10 mouse cellular contexts compared by ENCODE assay signal in genomic region chr9:22066433-22066832, GRCm38 (mm10). TPM values are rescaled to one million over a fixed set of nuclear protein-coding genes. Genes with fewer than 3 reads are reported as not detected.
DNase-seq lines count a peak whose midpoint lies in the region; ATAC-seq and TF ChIP-seq lines count a peak whose summit lies in the region.
"Had no signal": no experiment of that assay in that cellular context is flagged by ENCODE, and none has a peak within 500 bp of the region (broad histone marks: within the 10 kb centered on the region; RNA-seq: fewer than 3 reads in every experiment).

No protein-coding gene starts in this region.

- peak; percentile 80 for TF ChIP-seq CTCF in hindbrain, postnatal 0 days (IDR thresholded peaks at IDR 0.05; ENCODE audit: low read depth)
- TF ChIP-seq CTCF in spleen, adult 2 months (IDR thresholded peaks at IDR 0.05; ENCODE audit: extremely low read depth, insufficient read depth, insufficient read length, insufficient replicate concordance) = peak; percentile 85; the same call in 1 of the 2 replicates

- peaks cover 5% of the 10 kb centered on the region for H3K4me1 ChIP-seq in hindbrain, postnatal 0 days (ENCODE audit: insufficient read depth, low read length)
- peaks cover 8% of the 10 kb centered on the region for H3K4me1 ChIP-seq in hindbrain, embryonic 14.5 days (replicated peaks; ENCODE audit: control insufficient read depth, insufficient read depth, low read length)
- H3K4me1 ChIP-seq in spleen, adult 2 months (ENCODE audit: control insufficient read depth, insufficient read depth, insufficient read length) = no peaks in the 10 kb centered on the region

- ATAC-seq in hindbrain, postnatal 0 days = no peak
- ATAC-seq in hindbrain, embryonic 14.5 days (ENCODE audit: low FRiP score) = no peak
- no peak for ATAC-seq in activated CD4-positive, CD25-positive, alpha-beta regulatory T cell, adult 4 months

- peaks cover 35% of the 10 kb centered on the region for H3K36me3 ChIP-seq in hindbrain, postnatal 0 days (ENCODE audit: insufficient read depth, low read length)
- H3K36me3 ChIP-seq in hindbrain, embryonic 14.5 days (replicated peaks; ENCODE audit: control insufficient read depth, insufficient read depth) = peaks cover 67% of the 10 kb centered on the region
- H3K36me3 ChIP-seq in spleen, adult 2 months (ENCODE audit: control insufficient read depth, insufficient read depth, low read length) = peaks cover 13% of the 10 kb centered on the region

- H3K27ac ChIP-seq in hindbrain, postnatal 0 days = no peak overlapping the region
- H3K27ac ChIP-seq in hindbrain, embryonic 14.5 days = no peak overlapping the region
- H3K27ac ChIP-seq in spleen, adult 2 months (ENCODE audit: insufficient read depth, low read length) = no peak overlapping the region

- no peaks in the 10 kb centered on the region for H3K9me3 ChIP-seq in hindbrain, postnatal 0 days (ENCODE audit: low read length)
- H3K9me3 ChIP-seq in hindbrain, embryonic 14.5 days (ENCODE audit: control insufficient read depth, low read length) = no peaks in the 10 kb centered on the region

- WGBS in hindbrain, postnatal 0 days = 61% methylated on average over 3 of the region's 3 CpGs
- WGBS in hindbrain, embryonic 14.5 days = 92% methylated on average over 3 of the region's 3 CpGs
- 85% methylated on average over 3 of the region's 3 CpGs for WGBS in spleen, adult 2 months

- no peak overlapping the region for H3K4me3 ChIP-seq in hindbrain, postnatal 0 days (ENCODE audit: low read length)
- H3K4me3 ChIP-seq in hindbrain, embryonic 14.5 days (replicated peaks; ENCODE audit: low read length) = no peak overlapping the region
- H3K4me3 ChIP-seq in spleen, adult 2 months (ENCODE audit: extremely low read depth, insufficient read depth, insufficient read length) = no peak overlapping the region

- no peak overlapping the region for H3K9ac ChIP-seq in hindbrain, postnatal 0 days (replicated peaks; ENCODE audit: low read length)
- no peak overlapping the region for H3K9ac ChIP-seq in hindbrain, embryonic 14.5 days

- no peak overlapping the region for H3K4me2 ChIP-seq in hindbrain, postnatal 0 days (ENCODE audit: low read depth, low read length)
- no peak overlapping the region for H3K4me2 ChIP-seq in hindbrain, embryonic 14.5 days (replicated peaks)

- peak; percentile 43 for DNase-seq in hindbrain, postnatal 0 days (ENCODE audit: low spot score)
- no peak for DNase-seq in hindbrain, embryonic 14.5 days (ENCODE audit: low spot score)
- DNase-seq in 3T3-L1 (ENCODE audit: low read depth, low spot score) (peak; percentile 69), ES-CJ7 (ENCODE audit: low read depth, low spot score) (peak; percentile 53)
- DNase-seq in cerebellum, adult 9-10 months = peak; percentile 73
- peak; percentile 82 to 85 for DNase-seq in kidney, postnatal 4 days
- peak; percentile 23 to 64 for DNase-seq in spleen, adult 2 months (ENCODE audit: low read depth in 1 of 2, low spot score in 2 of 2)

- no peak for TF ChIP-seq POLR2A in spleen, adult 2 months (IDR thresholded peaks at IDR 0.05; ENCODE audit: low read depth, low read length)

- H3K27me3 ChIP-seq in hindbrain, postnatal 0 days (ENCODE audit: insufficient read depth, low read length) = no peaks in the 10 kb centered on the region
- H3K27me3 ChIP-seq in hindbrain, embryonic 14.5 days (ENCODE audit: control insufficient read depth, insufficient read depth, low read length) = no peaks in the 10 kb centered on the region
- H3K27me3 ChIP-seq in spleen, adult 2 months (ENCODE audit: control insufficient read depth, insufficient read depth, low read length) = no peaks in the 10 kb centered on the region

RNA-seq across cellular contexts. Expression of gene Gm49318, which starts 4.6 kb away (rescaled TPM):
- not detected in 2 replicates for total RNA-seq in hindbrain, postnatal 0 days (2014; rRNA removed)
- polyA plus RNA-seq in hindbrain, postnatal 0 days (2015; fragmentation: Nextera tagmentation; extraction: Ambion mirVana) = not detected in 2 replicates
- polyA plus RNA-seq in hindbrain, embryonic 14.5 days (2014; fragmentation: Nextera tagmentation; extraction: Ambion mirVana) = not detected in 2 replicates
- polyA plus RNA-seq in spleen, adult 2 months (2012; rRNA removed) = not detected in 2 replicates
- not detected for polyA plus RNA-seq in activated CD4-positive, CD25-positive, alpha-beta regulatory T cell, adult 4 months (2017; shearing (Covaris generic))
- polyA plus RNA-seq: embryonic facial prominence, embryonic 14.5 days; stomach, embryonic 14.5 days had no signal

RNA-seq across cellular contexts. Expression of gene Zfp653, which starts 4.7 kb away (rescaled TPM):
- total RNA-seq in hindbrain, postnatal 0 days (2014; rRNA removed) = 28.8 and 30.0 TPM in 2 replicates
- 12.8 and 13.2 TPM in 2 replicates for polyA plus RNA-seq in hindbrain, postnatal 0 days (2015; fragmentation: Nextera tagmentation; extraction: Ambion mirVana)
- polyA plus RNA-seq in hindbrain, embryonic 14.5 days (2014; fragmentation: Nextera tagmentation; extraction: Ambion mirVana) = 12.4 and 13.3 TPM in 2 replicates
- 21.6 and 28.1 TPM in 2 replicates for polyA plus RNA-seq in spleen, adult 2 months (2012; rRNA removed)
- polyA plus RNA-seq in activated CD4-positive, CD25-positive, alpha-beta regulatory T cell, adult 4 months (2017; shearing (Covaris generic)) = 1 to 10 TPM; 3.3 to 4.0 TPM

RNA-seq across cellular contexts. Expression of gene Elavl3, which starts 14.6 kb away (rescaled TPM):
- total RNA-seq in hindbrain, postnatal 0 days (2014; rRNA removed) = 192 and 204 TPM in 2 replicates
- polyA plus RNA-seq in hindbrain, postnatal 0 days (2015; fragmentation: Nextera tagmentation; extraction: Ambion mirVana) = 69.9 and 71.7 TPM in 2 replicates
- 129 and 130 TPM in 2 replicates for polyA plus RNA-seq in hindbrain, embryonic 14.5 days (2014; fragmentation: Nextera tagmentation; extraction: Ambion mirVana)
- polyA plus RNA-seq in spleen, adult 2 months (2012; rRNA removed) = not detected in 2 replicates
- not detected for polyA plus RNA-seq in activated CD4-positive, CD25-positive, alpha-beta regulatory T cell, adult 4 months (2017; shearing (Covaris generic))

RNA-seq across cellular contexts. Expression of gene Ecsit, which starts 18.8 kb away (rescaled TPM):
- total RNA-seq in hindbrain, postnatal 0 days (2014; rRNA removed) = 59.9 and 68.8 TPM in 2 replicates
- polyA plus RNA-seq in hindbrain, postnatal 0 days (2015; fragmentation: Nextera tagmentation; extraction: Ambion mirVana) = 51.0 and 56.0 TPM in 2 replicates
- 49.3 and 54.4 TPM in 2 replicates for polyA plus RNA-seq in hindbrain, embryonic 14.5 days (2014; fragmentation: Nextera tagmentation; extraction: Ambion mirVana)
- polyA plus RNA-seq in spleen, adult 2 months (2012; rRNA removed) = 21.8 and 30.1 TPM in 2 replicates
- 10 to 100 TPM; 31.0 to 31.1 TPM for polyA plus RNA-seq in activated CD4-positive, CD25-positive, alpha-beta regulatory T cell, adult 4 months (2017; shearing (Covaris generic))

RNA-seq across cellular contexts. Expression of gene Cnn1, which starts 32.6 kb away (rescaled TPM):
- total RNA-seq in hindbrain, postnatal 0 days (2014; rRNA removed) = 0.40 and 0.52 TPM in 2 replicates
- 0.66 and 1.1 TPM in 2 replicates for polyA plus RNA-seq in hindbrain, postnatal 0 days (2015; fragmentation: Nextera tagmentation; extraction: Ambion mirVana)
- 1.0 and 1.1 TPM in 2 replicates for polyA plus RNA-seq in hindbrain, embryonic 14.5 days (2014; fragmentation: Nextera tagmentation; extraction: Ambion mirVana)
- polyA plus RNA-seq in spleen, adult 2 months (2012; rRNA removed) = 7.2 and 8.0 TPM in 2 replicates
- polyA plus RNA-seq in activated CD4-positive, CD25-positive, alpha-beta regulatory T cell, adult 4 months (2017; shearing (Covaris generic)) = not detected

Comparison
In these comparisons a context has a peak if more than half of its experiments do, and no peak if none do; other contexts are left out.
1. RNA of gene Elavl3, which starts 14.6 kb away (polyA plus RNA-seq): 129 to 130 TPM in hindbrain, embryonic 14.5 days and 69.9 to 71.7 TPM in hindbrain, postnatal 0 days; not detected in activated CD4-positive, CD25-positive, alpha-beta regulatory T cell, adult 4 months and not detected in spleen, adult 2 months; every median in the first group is over 10 times any median in the second.